Mouse (Mus musculus) CD4-positive, CD25-positive, alpha-beta regulatory T cell (primary cell): ENCODE measurements around the gene Pf4. TPM values are rescaled to one million over a fixed set of nuclear protein-coding genes. Genes with fewer than 3 reads are reported as not detected.

Source experiments
- polyA plus RNA-seq: library from polyadenylated mRNA; unstranded; fragments of 100-300 nt; shearing (Covaris generic); gene quantifications from one replicate; pipeline ENCODE4 v1.2.1, GENCODE M21; 2017

Pf4 gene
- polyA plus RNA-seq = not detected

DNA sequence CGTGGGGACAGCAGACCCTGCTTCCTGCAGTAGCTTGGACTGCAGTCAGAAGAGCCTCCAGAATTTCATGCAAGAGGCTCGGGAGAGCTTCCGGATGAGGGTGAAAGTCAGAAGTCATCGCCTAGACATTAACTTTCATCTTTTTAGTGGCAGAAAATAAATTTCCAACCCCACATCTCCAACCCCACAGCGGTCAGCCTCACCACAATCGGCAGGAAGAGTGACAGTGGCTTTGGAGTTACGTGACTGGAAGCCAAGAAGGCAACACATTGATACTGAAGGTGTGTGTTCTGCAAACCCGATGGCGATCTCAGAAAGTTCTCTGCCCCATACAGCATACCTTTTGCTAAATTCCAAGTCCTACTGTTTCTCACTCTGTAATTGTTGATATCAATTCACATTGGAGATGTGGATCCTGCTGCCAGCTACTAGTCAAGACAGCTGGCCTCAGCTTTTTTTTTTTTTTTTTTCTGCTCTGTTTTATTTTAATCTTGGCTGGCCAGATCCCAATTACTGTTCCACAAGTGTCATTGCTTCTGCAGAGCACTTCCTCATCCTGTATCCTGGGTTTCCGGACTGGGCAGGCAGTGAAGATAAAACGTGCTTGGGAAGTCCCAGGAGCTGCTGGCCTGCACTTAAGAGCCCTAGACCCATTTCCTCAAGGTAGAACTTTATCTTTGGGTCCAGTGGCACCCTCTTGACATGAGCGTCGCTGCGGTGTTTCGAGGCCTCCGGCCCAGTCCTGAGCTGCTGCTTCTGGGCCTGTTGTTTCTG lies at the start of gene Pf4:
Pf4 (plus strand) TSS at position 556 of the 774 bp plus-strand sequence.

DNA sequence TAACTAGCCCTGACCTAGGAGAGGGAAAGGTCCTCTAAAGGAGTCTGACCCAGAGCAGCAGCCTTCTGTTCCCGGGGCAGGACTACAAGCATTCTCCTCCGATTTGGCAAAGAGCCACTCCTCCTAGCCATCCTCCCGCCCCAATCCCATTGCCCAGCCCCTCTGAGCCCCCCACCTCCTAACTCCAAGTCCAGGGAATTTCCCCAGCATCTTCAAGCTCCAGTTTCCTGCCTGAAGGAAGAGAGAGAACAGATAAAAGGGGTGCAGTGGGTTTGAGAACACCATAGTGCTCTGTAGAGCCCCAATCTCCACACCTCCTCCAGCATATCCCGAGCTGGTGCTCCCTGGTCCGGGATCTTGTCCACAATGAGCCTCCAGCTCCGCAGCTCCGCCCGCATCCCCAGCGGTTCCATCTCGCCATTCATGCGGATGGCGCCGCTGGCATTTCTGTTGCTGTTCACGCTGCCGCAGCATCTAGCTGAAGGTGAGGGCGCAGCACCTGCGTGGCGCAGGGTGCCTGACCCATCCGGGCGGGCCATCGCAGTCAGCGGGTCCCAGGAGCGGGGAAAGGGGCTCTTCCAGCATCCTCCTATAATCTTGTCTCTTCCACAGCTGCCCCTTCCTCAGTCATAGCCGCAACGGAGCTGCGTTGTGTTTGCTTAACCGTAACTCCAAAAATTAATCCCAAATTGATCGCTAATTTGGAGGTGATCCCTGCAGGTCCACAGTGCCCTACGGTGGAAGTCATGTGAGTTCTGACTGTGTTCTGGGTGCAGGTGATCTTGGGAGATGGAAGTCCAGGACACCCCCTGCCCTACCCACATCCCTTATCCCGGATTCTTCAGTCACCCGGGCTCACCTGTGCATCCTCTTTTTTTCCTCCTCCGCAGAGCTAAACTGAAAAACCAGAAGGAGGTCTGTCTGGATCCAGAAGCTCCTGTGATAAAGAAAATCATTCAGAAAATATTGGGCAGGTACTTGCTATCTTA lies 12.9 kb upstream of the Pf4 start, which contains the start of gene Cxcl5:
Cxcl5 (plus strand) TSS at position 284 of the 989 bp plus-strand sequence.

DNA sequence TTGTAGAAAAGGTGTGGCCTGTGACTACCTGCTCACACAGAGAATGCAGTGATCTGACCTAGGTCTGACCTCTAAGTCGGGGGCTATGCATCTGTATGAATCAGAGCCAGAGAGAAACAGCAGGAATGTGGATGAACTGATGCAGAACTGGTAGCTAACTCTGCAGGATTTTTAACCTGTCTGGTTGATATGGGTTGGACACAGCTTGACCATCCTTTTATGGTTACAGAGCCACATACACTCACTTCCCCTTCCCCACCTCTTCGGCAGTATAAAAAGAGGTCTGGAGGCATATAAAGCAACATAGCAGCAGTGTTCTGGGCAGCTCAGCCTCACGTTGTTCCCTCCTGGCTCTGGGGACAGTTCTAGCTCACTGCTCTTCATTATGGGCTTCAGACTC lies 4.0 kb upstream of the Pf4 start, which contains the start of gene Ppbp:
Ppbp (plus strand) TSS at position 301 of the 400 bp plus-strand sequence.

DNA sequence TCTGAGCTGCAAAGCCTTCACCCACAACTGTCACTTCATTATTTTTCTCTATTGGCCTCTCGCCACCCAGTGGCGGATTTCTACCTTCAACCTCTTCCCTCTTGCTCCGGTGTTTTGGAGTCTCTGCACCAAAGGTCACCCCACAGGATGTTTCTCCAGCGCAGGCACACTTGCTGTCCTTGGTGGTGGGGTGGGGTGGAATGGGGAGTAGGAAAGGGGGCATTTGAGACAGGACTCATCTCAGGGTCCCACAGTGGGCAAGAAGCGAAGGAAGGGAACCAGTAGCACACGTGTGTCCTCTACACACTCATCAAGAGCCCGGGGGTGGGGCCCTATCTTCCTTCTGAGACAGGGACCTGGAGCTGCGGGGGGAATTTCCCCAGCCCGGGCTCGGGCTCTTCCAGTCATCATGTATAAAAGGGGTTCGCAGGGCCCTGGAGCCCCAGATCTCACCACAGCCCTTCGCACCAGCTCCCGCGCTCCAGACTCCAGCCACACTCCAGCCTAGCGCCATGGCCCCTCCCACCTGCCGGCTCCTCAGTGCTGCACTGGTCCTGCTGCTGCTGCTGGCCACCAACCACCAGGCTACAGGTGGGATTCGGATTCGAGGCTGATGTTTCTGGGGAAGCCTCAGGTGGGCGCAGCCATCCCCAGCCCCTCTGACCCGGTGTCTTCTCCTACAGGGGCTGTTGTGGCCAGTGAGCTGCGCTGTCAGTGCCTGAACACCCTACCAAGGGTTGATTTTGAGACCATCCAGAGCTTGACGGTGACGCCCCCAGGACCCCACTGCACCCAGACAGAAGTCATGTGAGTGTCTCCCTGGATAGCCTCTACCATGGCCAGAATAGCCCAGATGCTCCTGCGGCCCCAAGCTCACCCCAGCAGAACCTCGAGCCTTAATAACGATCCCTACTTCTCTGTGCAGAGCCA lies 13.7 kb downstream of the Pf4 start, which contains the start of gene Cxcl3:
Cxcl3 (plus strand) TSS at position 445 of the 930 bp plus-strand sequence.

DNA sequence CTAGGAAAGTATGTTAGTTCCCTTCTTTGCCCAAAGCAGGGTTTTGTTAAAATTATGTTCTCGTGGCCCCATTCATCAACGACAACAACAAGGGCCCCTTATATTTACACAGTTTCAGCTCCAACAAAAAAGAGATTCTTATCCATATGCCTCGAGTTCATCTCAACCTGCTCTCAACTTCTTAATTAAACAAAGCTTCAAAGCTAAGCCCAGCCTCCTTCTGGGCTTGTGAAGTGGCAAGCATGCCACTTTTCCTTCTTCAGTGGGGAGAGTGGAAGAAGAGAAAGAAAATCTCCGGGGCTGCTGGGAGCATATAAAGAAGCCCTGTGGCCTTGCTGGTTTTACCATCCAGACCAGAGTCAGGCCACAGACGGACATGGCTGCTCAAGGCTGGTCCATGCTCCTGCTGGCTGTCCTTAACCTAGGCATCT lies 22.0 kb downstream of the Pf4 start, which contains the start of gene Cxcl15:
Cxcl15 (plus strand) TSS at position 340 of the 431 bp plus-strand sequence.

Other genes with a start within 250 kb of the Pf4 start
- not detected for gene 5830473C10Rik, start 211.3 kb upstream of the Pf4 start, polyA plus RNA-seq
- gene Rassf6, start 131.8 kb upstream of the Pf4 start, polyA plus RNA-seq = 0.48 TPM
- not detected for gene Cxcl5, start 13.1 kb upstream of the Pf4 start, polyA plus RNA-seq
- gene Ppbp, start 3.9 kb upstream of the Pf4 start, polyA plus RNA-seq = 0.22 TPM
- gene Cxcl3, start 13.7 kb downstream of the Pf4 start, polyA plus RNA-seq = 0.38 TPM
- not detected for gene Cxcl15, start 22.1 kb downstream of the Pf4 start, polyA plus RNA-seq
- not detected for gene Cxcl1, start 118.8 kb downstream of the Pf4 start, polyA plus RNA-seq
- gene Cxcl2, start 131.4 kb downstream of the Pf4 start, polyA plus RNA-seq = 0.87 TPM
- gene Mthfd2l, start 158.7 kb downstream of the Pf4 start, polyA plus RNA-seq = 16.6 TPM